17 mouse cellular contexts compared by ENCODE assay signal in the genomic region with DNA sequence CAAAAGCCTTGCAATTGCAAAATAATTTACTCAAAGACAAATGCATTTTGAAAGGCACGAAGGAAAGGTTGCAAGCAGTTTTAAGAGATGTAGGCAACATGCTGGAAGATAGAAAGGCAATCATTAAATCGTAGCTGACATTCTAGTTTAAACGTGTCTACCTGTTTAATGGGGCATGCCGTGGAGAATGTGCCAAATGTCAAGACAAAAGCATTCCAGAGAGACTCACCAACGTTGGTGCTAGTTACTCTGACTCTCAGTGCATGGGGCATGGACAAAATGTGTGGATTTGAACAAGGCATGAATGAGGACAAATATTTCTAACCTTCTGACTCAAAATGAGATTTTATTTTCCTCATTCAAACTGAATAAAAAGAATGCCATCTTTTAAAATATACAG.
DNase-seq lines count a peak whose midpoint lies in the region; ATAC-seq and TF ChIP-seq lines count a peak whose summit lies in the region.
"Had no signal": no experiment of that assay in that cellular context is flagged by ENCODE, and none has a peak within 500 bp of the region (broad histone marks: within the 10 kb centered on the region; RNA-seq: fewer than 3 reads in every experiment).

No protein-coding gene starts in this region.

- 0 out of 2 replicates have a peak, but pooled peaks have one; percentile 57 for ATAC-seq in kidney, postnatal 0 days (replicated peaks; ENCODE audit: low FRiP score, low read depth)
- ATAC-seq: forebrain, embryonic 13.5 days had no signal

- H3K27ac ChIP-seq in heart, embryonic 10.5 days: no peak overlapping the region
- no peak overlapping the region for H3K27ac ChIP-seq in kidney, postnatal 0 days
- H3K27ac ChIP-seq: embryonic facial prominence, embryonic 10.5 days; forebrain, embryonic 13.5 days; heart, adult 2 months; hindbrain, embryonic 10.5 days; hindbrain, embryonic 14.5 days had no signal

- no peak overlapping the region for H3K4me3 ChIP-seq in heart, embryonic 10.5 days
- no peak overlapping the region for H3K4me3 ChIP-seq in kidney, postnatal 0 days (replicated peaks; ENCODE audit: low read depth, low read length)
- H3K4me3 ChIP-seq: embryonic facial prominence, embryonic 10.5 days; forebrain, embryonic 13.5 days; heart, adult 2 months; heart, embryonic 12.5 days; hindbrain, embryonic 10.5 days had no signal

- H3K4me2 ChIP-seq in kidney, postnatal 0 days (ENCODE audit: low read length): no peak overlapping the region
- H3K4me2 ChIP-seq: forebrain, embryonic 13.5 days; heart, embryonic 12.5 days; hindbrain, embryonic 14.5 days had no signal

- no peaks in the 10 kb centered on the region for H3K4me1 ChIP-seq in heart, embryonic 10.5 days
- no peaks in the 10 kb centered on the region for H3K4me1 ChIP-seq in kidney, postnatal 0 days (replicated peaks; ENCODE audit: insufficient read depth, low read length)
- H3K4me1 ChIP-seq: embryonic facial prominence, embryonic 10.5 days; forebrain, embryonic 13.5 days; heart, embryonic 12.5 days; hindbrain, embryonic 10.5 days had no signal

- H3K27me3 ChIP-seq in heart, embryonic 10.5 days (ENCODE audit: insufficient read depth, poor library complexity, severe bottlenecking): no peaks in the 10 kb centered on the region
- no peaks in the 10 kb centered on the region for H3K27me3 ChIP-seq in kidney, postnatal 0 days (ENCODE audit: insufficient read depth, low read length)
- H3K27me3 ChIP-seq: forebrain, embryonic 13.5 days; heart, embryonic 12.5 days had no signal

- no peaks in the 10 kb centered on the region for H3K9me3 ChIP-seq in heart, embryonic 10.5 days
- H3K9me3 ChIP-seq in kidney, postnatal 0 days (replicated peaks; ENCODE audit: low read length): no peaks in the 10 kb centered on the region
- H3K9me3 ChIP-seq: embryonic facial prominence, embryonic 10.5 days; forebrain, embryonic 13.5 days; heart, embryonic 12.5 days; hindbrain, embryonic 10.5 days had no signal

- no peaks in the 10 kb centered on the region for H3K36me3 ChIP-seq in heart, embryonic 10.5 days
- no peaks in the 10 kb centered on the region for H3K36me3 ChIP-seq in kidney, postnatal 0 days (ENCODE audit: insufficient read depth, low read length)
- H3K36me3 ChIP-seq: embryonic facial prominence, embryonic 10.5 days; heart, embryonic 12.5 days; hindbrain, embryonic 10.5 days had no signal

- no peak overlapping the region for H3K9ac ChIP-seq in kidney, postnatal 0 days (ENCODE audit: low read depth, low read length)
- H3K9ac ChIP-seq: forebrain, embryonic 13.5 days; heart, embryonic 12.5 days; hindbrain, embryonic 14.5 days had no signal

- peak; percentile 23 for DNase-seq in heart, adult 11 months
- DNase-seq in heart, embryonic 10.5 days (ENCODE audit: low spot score): no peak
- peak; percentile 46 for DNase-seq in kidney, postnatal 0 days (ENCODE audit: low spot score)
- DNase-seq in kidney, postnatal 25 days: no peak
- peak; percentile 36 for DNase-seq in retina, embryonic 14.5 days (ENCODE audit: low spot score)
- DNase-seq in spleen, postnatal 4 days (ENCODE audit: low spot score in 2 of 2): no peak
- DNase-seq: adrenal gland, adult 8-10 months; adrenal gland, postnatal 36 days; cerebellum, adult 2 months; cerebellum, postnatal 10 days; gastrocnemius, postnatal 10 days; heart, adult 2 months had no signal

- TF ChIP-seq CTCF in kidney, postnatal 0 days (IDR thresholded peaks at IDR 0.05; ENCODE audit: low read depth): no peak

- 64% methylated on average over 5 of the region's 5 CpGs for WGBS in heart, embryonic 10.5 days
- WGBS in kidney, postnatal 0 days: 23% methylated on average over 5 of the region's 5 CpGs

Comparison
In these comparisons a context has a peak if more than half of its experiments do, and no peak if none do; other contexts are left out.
1. DNase-seq: peak in heart, adult 11 months (single experiment), kidney, postnatal 0 days (single experiment) and retina, embryonic 14.5 days (single experiment); none in heart, embryonic 10.5 days (single experiment), kidney, postnatal 25 days (0 of 2) and spleen, postnatal 4 days (0 of 2).